Mouse (Mus musculus) heart, adult 2 months (tissue): Measurements from ENCODE around the gene Olfr1351.

Experiments used
- CTCF ChIP-seq: fragments of 200-600 bp; IDR thresholded peaks from 2 replicates; pipeline ENCODE4 v1.8.1; 2022; ENCODE audit warnings: antibody characterized with exemption, mild to moderate bottlenecking, moderate library complexity
- EP300 ChIP-seq: fragments of 200-500 bp; IDR thresholded peaks from 2 replicates; pipeline ENCODE4 v1.6.1; 2011; ENCODE audit warnings: low read depth, low read length, control low read depth; ENCODE audit not compliant: insufficient read depth
- POLR2A ChIP-seq: fragments of 200-500 bp; IDR thresholded peaks from 2 replicates; pipeline ENCODE4 v1.6.1; 2011; ENCODE audit warnings: mild to moderate bottlenecking, low read depth, low read length, control low read depth; ENCODE audit not compliant: insufficient read depth

- TF ChIP-seq POLR2A (no peak), EP300 (no peak), CTCF (no peak)
Measured at GRCm38 (mm10) chr10:79012172-79012571, at the start of gene Olfr1351.
